Mouse (Mus musculus) hindbrain, embryonic 12.5 days (tissue): ENCODE data around the gene Aqp9. TPM values are rescaled to one million over a fixed set of nuclear protein-coding genes. Genes with fewer than 3 reads are reported as not detected.
A peak's percentile ranks its signal among the peaks of the same experiment; 100 is the strongest.

Source experiments
- ATAC-seq: fragments of 200-750 bp; cut with Nextera tagmentation; 2 replicates; pipeline ENCODE4 v1.8.0; 2017; ENCODE audit warnings: moderate TSS enrichment; ENCODE audit not compliant: low FRiP score
- H3K27ac ChIP-seq: fragments of 300-500 bp; sonication (generic); 2 replicates; pipeline ENCODE4 v1.5.1; 2016; ENCODE audit warnings: mild to moderate bottlenecking
- H3K27me3 ChIP-seq: fragments of 300-500 bp; sonication (generic); 2 replicates; pipeline ENCODE4 v1.6.1; 2016; ENCODE audit warnings: mild to moderate bottlenecking
- H3K36me3 ChIP-seq: fragments of 300-500 bp; sonication (generic); 2 replicates; pipeline ENCODE4 v1.6.1; 2016; ENCODE audit warnings: mild to moderate bottlenecking
- H3K4me1 ChIP-seq: fragments of 300-500 bp; sonication (generic); 2 replicates; pipeline ENCODE4 v1.6.1; 2016
- H3K4me2 ChIP-seq: fragments of 300-500 bp; sonication (generic); replicated peaks from 2 replicates; pipeline ENCODE4 v1.6.1; 2016; ENCODE audit warnings: mild to moderate bottlenecking
- H3K4me3 ChIP-seq: fragments of 300-500 bp; sonication (generic); 2 replicates; pipeline ENCODE4 v1.5.1; 2016; ENCODE audit warnings: mild to moderate bottlenecking
- H3K9ac ChIP-seq: fragments of 300-500 bp; sonication (generic); 2 replicates; pipeline ENCODE4 v1.6.1; 2016; ENCODE audit warnings: mild to moderate bottlenecking, moderate library complexity
- H3K9me3 ChIP-seq: fragments of 300-500 bp; sonication (generic); replicated peaks from 2 replicates; pipeline ENCODE4 v1.6.1; 2016; ENCODE audit warnings: mild to moderate bottlenecking
- WGBS: fragments of 180-500 bp; shearing (Covaris S2); methylation state at CpG from one replicate; pipeline ENCODE4 v1.1.7; 2016; 5-methylcytosine and 5-hydroxymethylcytosine counted together
- polyA plus RNA-seq: library from polyadenylated mRNA; unstranded; fragments of >200 nt; fragmentation: Nextera tagmentation; extraction: Ambion mirVana; gene quantifications from 2 replicates; pipeline ENCODE4 v1.2.1, GENCODE M21; 2016

Aqp9 gene
- polyA plus RNA-seq: not detected in 2 replicates

DNA sequence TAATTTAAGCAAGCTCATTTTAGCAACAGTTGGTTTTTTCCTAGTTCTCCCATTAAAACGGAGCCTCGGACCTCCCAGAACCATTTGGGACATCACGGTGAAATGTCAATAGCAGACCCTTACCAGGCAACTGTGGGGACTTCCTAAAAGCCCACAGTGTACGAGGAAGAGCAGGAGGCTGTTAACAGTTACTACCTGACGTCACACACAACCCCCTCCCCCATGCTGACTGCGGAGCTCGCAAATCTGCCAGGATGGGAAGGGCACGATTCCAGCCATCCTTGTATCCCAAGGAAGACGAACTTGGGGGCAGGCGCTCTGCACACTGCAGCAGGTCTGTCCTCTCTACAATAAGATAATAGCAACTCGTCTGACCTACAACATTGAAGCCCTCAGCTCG lies at the start of gene Aqp9:
Gene Aqp9, minus strand, starts transcription at position 172 of the 400 bp plus-strand sequence.
- no peaks in the 10 kb centered on the region for H3K4me1 ChIP-seq
- H3K36me3 ChIP-seq: no peaks in the 10 kb centered on the region
- no peak within 1 kb of the TSS for H3K9ac ChIP-seq
- no peak within 1 kb of the TSS for H3K27ac ChIP-seq
- no peaks in the 10 kb centered on the region for H3K27me3 ChIP-seq
- H3K9me3 ChIP-seq: no peaks in the 10 kb centered on the region
- H3K4me3 ChIP-seq: no peak within 1 kb of the TSS
- H3K4me2 ChIP-seq: no peak within 1 kb of the TSS
- ATAC-seq: no peak
- 58% methylated on average over 12 of the region's 12 CpGs for WGBS

DNA sequence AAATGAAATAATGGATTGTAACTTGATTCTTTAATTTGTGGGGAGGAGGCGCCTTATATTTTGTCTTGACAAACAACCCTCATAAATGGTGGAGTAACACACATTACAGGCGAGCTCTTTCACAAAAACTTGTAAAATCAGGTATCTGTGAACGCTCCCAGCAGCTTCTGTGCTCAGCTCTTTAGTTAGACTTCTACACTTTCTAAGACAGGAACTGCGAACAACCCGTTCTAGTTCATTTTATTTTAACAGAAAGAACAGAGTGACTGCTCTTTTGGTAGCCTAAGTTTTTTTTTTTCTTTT lies 49.3 kb upstream of the Aqp9 start:
- no peaks in the 10 kb centered on the region for H3K36me3 ChIP-seq
- 26% methylated on average over 5 of the region's 5 CpGs for WGBS
- H3K4me3 ChIP-seq: no peak overlapping the region
- peaks cover 59% of the 10 kb centered on the region for H3K27me3 ChIP-seq
- H3K9me3 ChIP-seq: no peaks in the 10 kb centered on the region
- no peak overlapping the region for H3K27ac ChIP-seq
- peaks cover 14% of the 10 kb centered on the region for H3K4me1 ChIP-seq
- no peak overlapping the region for H3K4me2 ChIP-seq
- ATAC-seq: no peak
- no peak overlapping the region for H3K9ac ChIP-seq

- WGBS: 3% methylated on average over 20 of the region's 20 CpGs
- H3K9me3 ChIP-seq: no peaks in the 10 kb centered on the region
- H3K27me3 ChIP-seq: peaks cover 60% of the 10 kb centered on the region
- peaks cover 14% of the 10 kb centered on the region for H3K4me1 ChIP-seq
- no peak overlapping the region for H3K27ac ChIP-seq
- H3K9ac ChIP-seq: no peak overlapping the region
- H3K36me3 ChIP-seq: no peaks in the 10 kb centered on the region
- no peak for ATAC-seq
- H3K4me3 ChIP-seq: no peak overlapping the region
- no peak overlapping the region for H3K4me2 ChIP-seq
These were observed 48.7 kb upstream of the Aqp9 start for GRCm38 (mm10) chr9:71216996-71217792.

GRCm38 (mm10) chr9:71216036-71216995 lies 47.8 kb upstream of the Aqp9 start:
- no peak overlapping the region for H3K27ac ChIP-seq
- ATAC-seq: 0 out of 2 replicates have a peak, but pooled peaks have one; percentile 35
- no peaks in the 10 kb centered on the region for H3K9me3 ChIP-seq
- H3K9ac ChIP-seq: peak overlapping the region; percentile 35; the same call in 1 of the 2 replicates
- 1% methylated on average over 57 of the region's 57 CpGs for WGBS
- H3K4me1 ChIP-seq: peaks cover 14% of the 10 kb centered on the region
- no peaks in the 10 kb centered on the region for H3K36me3 ChIP-seq
- peak overlapping the region; percentile 42 for H3K4me3 ChIP-seq
- H3K27me3 ChIP-seq: peaks cover 64% of the 10 kb centered on the region
- H3K4me2 ChIP-seq: peak overlapping the region; percentile 62

GRCm38 (mm10) chr9:71215248-71216035 lies 47.0 kb upstream of the Aqp9 start, which contains the start of gene Aldh1a2:
Aldh1a2 (plus strand) TSS chr9:71215789.
- peak; percentile 58; the same call in 1 of the 2 replicates for ATAC-seq
- Histone ChIP-seq H3K27me3 (peaks cover 64% of the 10 kb centered on the region), H3K36me3 (no peaks in the 10 kb centered on the region), H3K4me2 (peak within 1 kb of the TSS; percentile 62), H3K4me3 (peak within 1 kb of the TSS; percentile 42), H3K9ac (peak within 1 kb of the TSS; percentile 35), H3K9me3 (no peaks in the 10 kb centered on the region), H3K27ac (no peak within 1 kb of the TSS), H3K4me1 (peaks cover 14% of the 10 kb centered on the region)
- WGBS: under 1% methylated on average over 96 of the region's 97 CpGs

- Histone ChIP-seq H3K9me3 (no peaks in the 10 kb centered on the region), H3K4me3 (no peak overlapping the region), H3K27me3 (peaks cover 56% of the 10 kb centered on the region), H3K9ac (no peak overlapping the region), H3K36me3 (no peaks in the 10 kb centered on the region), H3K27ac (no peak overlapping the region), H3K4me1 (peaks cover 14% of the 10 kb centered on the region), H3K4me2 (no peak overlapping the region)
- 32% methylated on average over 4 of the region's 4 CpGs for WGBS
- ATAC-seq: no peak
These were observed 45.2 kb upstream of the Aqp9 start for GRCm38 (mm10) chr9:71213636-71214035.

- no peak for ATAC-seq
- Histone ChIP-seq H3K27ac (no peak overlapping the region), H3K9me3 (no peaks in the 10 kb centered on the region), H3K4me1 (peaks cover 8% of the 10 kb centered on the region), H3K9ac (no peak overlapping the region), H3K27me3 (peaks cover 37% of the 10 kb centered on the region), H3K36me3 (no peaks in the 10 kb centered on the region), H3K4me2 (no peak overlapping the region), H3K4me3 (no peak overlapping the region)
- 8% methylated on average over 2 of the region's 2 CpGs for whole genome bisulfite sequencing
These were observed 42.4 kb upstream of the Aqp9 start for GRCm38 (mm10) chr9:71210870-71211269.

GRCm38 (mm10) chr9:71209299-71209698 lies 40.8 kb upstream of the Aqp9 start:
- Histone ChIP-seq H3K4me1 (no peaks in the 10 kb centered on the region), H3K9ac (no peak overlapping the region), H3K36me3 (no peaks in the 10 kb centered on the region), H3K9me3 (no peaks in the 10 kb centered on the region), H3K27me3 (peaks cover 21% of the 10 kb centered on the region), H3K27ac (no peak overlapping the region), H3K4me3 (no peak overlapping the region), H3K4me2 (no peak overlapping the region)
- WGBS: 68% methylated on average over 3 of the region's 3 CpGs
- ATAC-seq: no peak

DNA sequence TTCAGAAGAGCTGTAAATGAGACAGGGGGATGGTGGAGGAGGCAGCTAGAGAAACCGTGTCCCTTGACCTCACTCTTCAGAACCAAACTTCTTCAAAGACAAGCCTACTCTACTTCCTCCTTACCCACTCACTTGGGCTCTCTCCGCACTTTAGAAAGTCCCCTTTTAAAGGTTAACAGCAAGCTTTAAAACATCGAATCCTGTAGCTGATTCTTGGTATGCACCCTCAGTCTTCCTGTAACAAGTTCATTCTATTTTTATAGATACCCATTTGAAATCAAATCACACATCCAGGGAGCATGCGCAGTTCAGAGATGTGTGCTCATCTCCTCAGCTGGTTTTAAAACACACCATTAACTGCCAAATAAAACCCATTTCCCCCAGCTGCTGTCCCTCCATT lies 33.8 kb upstream of the Aqp9 start:
- Histone ChIP-seq H3K36me3 (no peaks in the 10 kb centered on the region), H3K27me3 (no peaks in the 10 kb centered on the region), H3K9me3 (no peaks in the 10 kb centered on the region), H3K27ac (no peak overlapping the region), H3K4me1 (no peaks in the 10 kb centered on the region), H3K9ac (no peak overlapping the region), H3K4me3 (no peak overlapping the region), H3K4me2 (no peak overlapping the region)
- 82% methylated on average over 4 of the region's 4 CpGs for whole genome bisulfite sequencing
- no peak for ATAC-seq

DNA sequence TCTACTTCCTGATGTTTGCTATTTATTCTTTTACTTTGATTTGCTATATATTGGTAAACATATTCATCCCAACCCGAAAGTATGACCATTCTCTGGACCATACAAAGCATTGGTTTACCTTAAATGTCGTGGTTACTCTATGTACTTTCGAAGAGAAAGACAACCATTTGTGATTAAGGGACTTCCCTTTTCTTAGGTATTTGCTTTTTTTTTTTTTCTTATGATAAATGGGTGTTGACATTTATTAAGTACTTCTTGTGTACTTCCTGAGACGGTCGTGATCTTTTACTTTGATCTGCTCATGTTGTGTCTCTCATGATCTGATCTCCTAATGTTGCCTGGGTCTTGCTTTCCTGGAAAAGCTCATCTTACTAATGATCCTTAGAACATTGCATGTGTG lies 30.3 kb upstream of the Aqp9 start:
- Histone ChIP-seq H3K9ac (no peak overlapping the region), H3K27me3 (no peaks in the 10 kb centered on the region), H3K36me3 (no peaks in the 10 kb centered on the region), H3K4me1 (no peaks in the 10 kb centered on the region), H3K27ac (no peak overlapping the region), H3K9me3 (no peaks in the 10 kb centered on the region), H3K4me2 (no peak overlapping the region), H3K4me3 (no peak overlapping the region)
- 91% methylated on average over 5 of the region's 5 CpGs for WGBS
- ATAC-seq: no peak

GRCm38 (mm10) chr9:71188647-71189415 lies 20.3 kb upstream of the Aqp9 start:
- Histone ChIP-seq H3K27me3 (no peaks in the 10 kb centered on the region), H3K36me3 (no peaks in the 10 kb centered on the region), H3K9me3 (no peaks in the 10 kb centered on the region), H3K4me2 (peak overlapping the region; percentile 45), H3K27ac (no peak overlapping the region), H3K4me3 (no peak overlapping the region), H3K9ac (no peak overlapping the region), H3K4me1 (no peaks in the 10 kb centered on the region)
- WGBS: 14% methylated on average over 12 of the region's 12 CpGs
- ATAC-seq: no peak
